Mouse (Mus musculus): Measurements from ENCODE around the gene AU021092. TPM values are rescaled to one million over a fixed set of nuclear protein-coding genes. Genes with fewer than 3 reads are reported as not detected.

The AU021092 gene
- polyA plus RNA-seq (2014; fragmentation: Nextera tagmentation; extraction: Ambion mirVana), result 4.8 and 7.6 TPM in 2 replicates

DNA sequence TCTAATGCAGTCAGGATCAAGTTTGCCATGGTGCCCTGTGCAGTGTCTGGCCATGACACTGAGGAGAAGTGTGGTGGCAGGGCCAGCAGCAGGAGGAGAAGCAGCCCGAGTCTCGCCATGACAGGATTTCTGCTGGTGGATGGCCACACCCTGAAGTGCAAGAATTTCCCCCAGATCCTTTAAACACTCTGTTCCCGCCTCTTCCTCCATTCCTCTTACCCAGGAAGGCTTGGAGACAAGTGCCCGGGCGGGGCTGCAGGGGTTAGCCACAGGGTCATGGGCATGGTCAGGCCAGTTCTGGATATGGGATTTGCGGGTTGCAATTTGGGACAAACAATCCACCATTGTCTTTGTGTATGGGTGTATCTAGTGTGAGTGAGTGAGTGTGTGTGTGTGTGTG, at the start of gene AU021092:
Gene AU021092 (minus strand): TSS at position 160 of the 400 bp plus-strand sequence.
- ATAC-seq (ENCODE audit: low read depth) (no peak; the same call in 1 of the 2 replicates), DNase-seq (ENCODE audit: low spot score) (no peak)
- Histone ChIP-seq H3K4me1 (ENCODE audit: control insufficient read depth, insufficient read depth, low read length) (no peaks in the 10 kb centered on the region), H3K4me2 (ENCODE audit: low read depth, low read length) (no peak within 1 kb of the TSS), H3K27ac (replicated peaks; ENCODE audit: low read depth, low read length) (no peak within 1 kb of the TSS), H3K27me3 (replicated peaks; ENCODE audit: control insufficient read depth, insufficient read depth, low read length) (0 out of 2 replicates have a peak, but pooled peaks cover 3% of the 10 kb centered on the region), H3K9ac (ENCODE audit: low read depth, low read length) (no peak within 1 kb of the TSS), H3K4me3 (ENCODE audit: low read depth, low read length) (no peak within 1 kb of the TSS), H3K9me3 (ENCODE audit: control insufficient read depth, low read length) (no peaks in the 10 kb centered on the region), H3K36me3 (ENCODE audit: control insufficient read depth, insufficient read depth, low read length) (no peaks in the 10 kb centered on the region)
- 69% methylated on average over 6 of the region's 6 CpGs for WGBS

DNA sequence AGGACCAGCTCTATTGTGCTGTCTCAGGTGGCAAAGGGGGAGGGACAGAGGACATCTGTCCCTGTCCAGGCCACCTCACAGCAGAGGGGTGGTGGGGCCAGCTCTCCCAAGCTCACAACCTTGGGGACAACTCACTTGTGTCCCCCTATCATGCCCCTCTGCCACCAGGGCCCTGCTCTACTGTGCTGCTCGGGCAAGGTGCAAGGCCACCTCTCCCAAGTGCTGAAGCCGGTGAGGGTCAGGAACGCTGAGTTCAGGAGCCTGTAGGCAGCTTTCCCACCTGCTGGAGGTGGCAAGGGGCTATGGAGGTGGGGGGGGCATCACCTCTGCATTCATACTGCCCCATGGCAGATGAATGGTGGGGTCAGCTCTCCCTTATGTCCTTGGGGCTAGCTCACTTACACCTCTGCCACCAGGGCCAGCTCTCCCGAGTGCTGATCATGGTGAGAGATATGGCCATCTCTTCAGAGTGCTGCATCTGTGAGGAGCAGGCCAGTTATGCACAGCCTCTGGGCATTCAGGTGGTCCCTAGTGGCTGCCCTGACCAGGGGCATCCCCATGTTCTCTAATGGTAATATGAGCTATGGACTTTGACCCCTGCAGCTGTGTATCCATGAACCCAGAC, 49.4 kb upstream of the AU021092 start:
- no peak for DNase-seq (ENCODE audit: low spot score)
- WGBS, result 92% methylated on average over 4 of the region's 4 CpGs
- H3K9me3 ChIP-seq (ENCODE audit: control insufficient read depth, low read length), result peaks cover 2% of the 10 kb centered on the region; the same call in 1 of the 2 replicates

DNA sequence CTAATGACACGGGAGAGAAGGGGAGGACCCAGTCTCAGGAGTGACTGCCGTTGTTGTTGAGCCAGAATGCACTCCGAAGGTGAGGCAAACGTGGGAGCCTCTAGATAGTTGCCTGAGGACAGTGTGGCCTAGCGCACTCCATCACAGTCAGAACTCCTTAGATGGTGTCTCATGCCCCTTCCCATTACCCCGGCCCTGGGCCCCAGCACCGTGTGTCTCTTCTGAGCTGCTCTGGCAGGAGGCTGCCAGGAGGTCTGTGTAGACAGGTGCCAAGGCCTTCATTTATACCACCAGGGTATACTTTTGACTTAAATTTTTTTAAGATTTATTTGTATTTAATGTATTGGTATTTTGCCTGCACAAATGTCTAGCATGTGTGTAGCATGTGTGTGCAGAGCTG, 41.8 kb upstream of the AU021092 start:
- H3K27ac ChIP-seq (replicated peaks; ENCODE audit: low read depth, low read length), result no peak overlapping the region
- no peak for ATAC-seq (ENCODE audit: low read depth)

More for the DNA sequence above, 49.4 kb upstream of the AU021092 start:
- Histone ChIP-seq H3K4me1 (ENCODE audit: control insufficient read depth, insufficient read depth, low read length) (no peaks in the 10 kb centered on the region), H3K4me2 (ENCODE audit: low read depth, low read length) (no peak overlapping the region), H3K4me3 (ENCODE audit: low read depth, low read length) (no peak overlapping the region), H3K27me3 (replicated peaks; ENCODE audit: control insufficient read depth, insufficient read depth, low read length) (no peaks in the 10 kb centered on the region), H3K27ac (replicated peaks; ENCODE audit: low read depth, low read length) (no peak overlapping the region), H3K36me3 (ENCODE audit: control insufficient read depth, insufficient read depth, low read length) (no peaks in the 10 kb centered on the region), H3K9ac (ENCODE audit: low read depth, low read length) (no peak overlapping the region)
- ATAC-seq (ENCODE audit: low read depth), result peak; percentile 6; the same call in 1 of the 2 replicates

DNA sequence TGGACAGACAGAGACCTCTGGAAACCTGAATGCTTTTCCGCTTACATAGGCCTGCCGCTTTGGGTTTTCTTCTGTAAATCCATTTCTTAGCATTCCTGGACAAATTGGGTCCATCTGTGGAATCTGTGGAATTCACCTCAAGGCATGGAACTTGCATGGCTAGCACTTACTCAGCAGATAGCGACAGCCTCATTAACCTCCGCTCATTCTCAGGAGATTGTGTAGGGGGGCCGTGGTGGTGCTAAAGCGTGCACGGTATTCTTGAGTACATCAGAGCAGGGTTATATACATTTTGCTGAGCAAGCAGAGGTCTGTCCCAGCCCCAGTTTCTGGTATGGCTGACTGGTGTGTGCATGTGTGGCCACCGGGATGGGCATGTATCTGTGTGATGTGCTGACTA, 41.1 kb upstream of the AU021092 start:
- WGBS, result 21% methylated on average over 8 of the region's 8 CpGs
- Histone ChIP-seq H3K36me3 (ENCODE audit: control insufficient read depth, insufficient read depth, low read length) (no peaks in the 10 kb centered on the region), H3K4me2 (ENCODE audit: low read depth, low read length) (no peak overlapping the region), H3K4me3 (ENCODE audit: low read depth, low read length) (no peak overlapping the region), H3K9ac (ENCODE audit: low read depth, low read length) (no peak overlapping the region), H3K27me3 (replicated peaks; ENCODE audit: control insufficient read depth, insufficient read depth, low read length) (no peaks in the 10 kb centered on the region), H3K27ac (replicated peaks; ENCODE audit: low read depth, low read length) (peak overlapping the region; percentile 39; the same call in 1 of the 2 replicates), H3K4me1 (ENCODE audit: control insufficient read depth, insufficient read depth, low read length) (peaks cover 6% of the 10 kb centered on the region; the same call in 1 of the 2 replicates), H3K9me3 (ENCODE audit: control insufficient read depth, low read length) (peaks cover 18% of the 10 kb centered on the region; the same call in 1 of the 2 replicates)
- ATAC-seq (ENCODE audit: low read depth) (peak; percentile 77), DNase-seq (ENCODE audit: low spot score) (peak; percentile 81)

More for the DNA sequence above, 41.8 kb upstream of the AU021092 start:
- H3K9me3 ChIP-seq (ENCODE audit: control insufficient read depth, low read length), result peaks cover 18% of the 10 kb centered on the region; the same call in 1 of the 2 replicates
- no peak overlapping the region for H3K4me2 ChIP-seq (ENCODE audit: low read depth, low read length)
- no peak for DNase-seq (ENCODE audit: low spot score)
- no peaks in the 10 kb centered on the region for H3K36me3 ChIP-seq (ENCODE audit: control insufficient read depth, insufficient read depth, low read length)
- no peak overlapping the region for H3K9ac ChIP-seq (ENCODE audit: low read depth, low read length)
- H3K4me1 ChIP-seq (ENCODE audit: control insufficient read depth, insufficient read depth, low read length), result peaks cover 6% of the 10 kb centered on the region; the same call in 1 of the 2 replicates
- no peak overlapping the region for H3K4me3 ChIP-seq (ENCODE audit: low read depth, low read length)
- 74% methylated on average over 7 of the region's 7 CpGs for WGBS
- H3K27me3 ChIP-seq (replicated peaks; ENCODE audit: control insufficient read depth, insufficient read depth, low read length), result no peaks in the 10 kb centered on the region

DNA sequence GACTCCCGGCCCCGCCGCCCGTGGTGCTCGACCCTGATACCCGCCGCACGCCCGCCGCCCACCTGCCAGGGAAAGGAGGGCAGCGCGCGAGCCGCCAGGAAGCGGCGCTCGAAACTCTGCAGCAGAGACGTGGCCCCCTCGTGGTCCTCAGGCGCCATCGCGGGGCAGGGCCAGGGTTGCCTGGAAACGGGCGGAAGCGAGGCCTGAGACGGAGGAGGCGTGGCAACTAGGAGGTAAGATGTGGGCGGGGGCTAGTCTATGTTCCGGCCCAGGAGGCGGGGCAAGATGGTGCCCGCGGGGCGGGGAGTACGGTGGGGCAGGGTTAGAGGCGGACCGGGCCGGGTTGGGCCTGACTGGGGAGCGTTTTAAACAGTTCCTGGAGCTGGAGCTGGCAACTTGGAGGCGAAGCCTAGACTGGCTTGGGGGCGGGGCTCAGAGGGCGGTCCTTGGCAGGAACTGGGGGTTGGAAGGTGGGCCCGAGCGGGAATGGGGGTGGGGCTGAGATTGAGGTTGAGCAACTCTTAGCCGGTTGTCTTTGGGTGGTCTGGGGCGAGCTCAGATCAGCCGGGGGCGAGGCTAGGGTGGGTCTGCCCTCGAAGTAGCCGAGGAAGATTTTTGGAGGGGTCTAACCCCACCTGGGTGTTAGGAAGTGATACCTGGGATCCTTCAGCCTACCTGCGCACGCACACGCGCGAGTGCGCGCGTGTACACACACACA, 33.8 kb upstream of the AU021092 start, which contains the start of gene Eef2kmt:
Gene Eef2kmt (minus strand): TSS at position 205 of the 718 bp plus-strand sequence.
- H3K9ac ChIP-seq (ENCODE audit: low read depth, low read length), result peak within 1 kb of the TSS; percentile 82
- peak within 1 kb of the TSS; percentile 85 for H3K27ac ChIP-seq (replicated peaks; ENCODE audit: low read depth, low read length)
- peak within 1 kb of the TSS; percentile 79 for H3K4me3 ChIP-seq (ENCODE audit: low read depth, low read length)
- 2% methylated on average over 43 of the region's 57 CpGs for WGBS
- H3K4me1 ChIP-seq (ENCODE audit: control insufficient read depth, insufficient read depth, low read length), result peaks cover 5% of the 10 kb centered on the region; the same call in 1 of the 2 replicates
- DNase-seq (ENCODE audit: low spot score) (peak; percentile 99), ATAC-seq (ENCODE audit: low read depth) (peak; percentile 96)
- H3K9me3 ChIP-seq (ENCODE audit: control insufficient read depth, low read length), result no peaks in the 10 kb centered on the region
- H3K27me3 ChIP-seq (replicated peaks; ENCODE audit: control insufficient read depth, insufficient read depth, low read length), result no peaks in the 10 kb centered on the region
- peak within 1 kb of the TSS; percentile 90 for H3K4me2 ChIP-seq (ENCODE audit: low read depth, low read length)
- peaks cover 10% of the 10 kb centered on the region; the same call in 1 of the 2 replicates for H3K36me3 ChIP-seq (ENCODE audit: control insufficient read depth, insufficient read depth, low read length)

DNA sequence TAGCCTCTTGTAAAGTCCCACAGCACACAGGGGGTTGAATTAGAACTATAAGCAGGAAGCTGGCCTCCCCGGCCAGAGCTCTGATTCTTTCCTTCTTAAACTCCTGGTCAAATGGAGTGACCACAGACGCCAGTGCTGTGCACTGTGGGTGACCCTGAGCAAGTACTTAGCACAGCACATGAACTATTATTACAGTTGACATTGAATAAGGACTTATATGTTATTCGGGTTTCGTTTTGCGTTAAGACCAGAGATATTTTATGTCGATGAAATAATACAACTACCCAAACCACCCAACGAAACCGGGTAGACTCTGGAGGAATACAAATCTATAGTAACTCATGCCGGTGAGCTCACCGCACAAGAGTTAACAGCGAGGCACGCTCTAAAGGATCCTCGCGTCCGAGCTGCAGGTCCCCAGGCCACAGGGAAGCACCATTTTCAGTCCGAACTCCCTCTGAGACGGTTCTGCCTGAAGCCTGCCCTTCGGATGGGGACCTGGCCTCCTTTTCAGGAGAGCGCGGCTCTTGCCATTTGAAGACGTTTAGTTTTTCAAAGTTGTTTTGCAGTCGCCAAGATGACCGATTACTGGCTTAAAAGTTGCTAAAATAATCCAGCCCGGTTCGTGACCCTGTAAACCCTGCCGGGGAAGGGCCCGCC, 33.1 kb upstream of the AU021092 start:
- Histone ChIP-seq H3K27ac (replicated peaks; ENCODE audit: low read depth, low read length) (peak overlapping the region; percentile 85), H3K4me2 (ENCODE audit: low read depth, low read length) (peak overlapping the region; percentile 90), H3K9me3 (ENCODE audit: control insufficient read depth, low read length) (no peaks in the 10 kb centered on the region), H3K4me1 (ENCODE audit: control insufficient read depth, insufficient read depth, low read length) (peaks cover 5% of the 10 kb centered on the region; the same call in 1 of the 2 replicates), H3K27me3 (replicated peaks; ENCODE audit: control insufficient read depth, insufficient read depth, low read length) (no peaks in the 10 kb centered on the region), H3K4me3 (ENCODE audit: low read depth, low read length) (peak overlapping the region; percentile 79), H3K36me3 (ENCODE audit: control insufficient read depth, insufficient read depth, low read length) (peaks cover 14% of the 10 kb centered on the region; the same call in 1 of the 2 replicates), H3K9ac (ENCODE audit: low read depth, low read length) (peak overlapping the region; percentile 82)
- no peak for DNase-seq (ENCODE audit: low spot score)
- no peak for ATAC-seq (ENCODE audit: low read depth)
- 2% methylated on average over 27 of the region's 27 CpGs for WGBS

DNA sequence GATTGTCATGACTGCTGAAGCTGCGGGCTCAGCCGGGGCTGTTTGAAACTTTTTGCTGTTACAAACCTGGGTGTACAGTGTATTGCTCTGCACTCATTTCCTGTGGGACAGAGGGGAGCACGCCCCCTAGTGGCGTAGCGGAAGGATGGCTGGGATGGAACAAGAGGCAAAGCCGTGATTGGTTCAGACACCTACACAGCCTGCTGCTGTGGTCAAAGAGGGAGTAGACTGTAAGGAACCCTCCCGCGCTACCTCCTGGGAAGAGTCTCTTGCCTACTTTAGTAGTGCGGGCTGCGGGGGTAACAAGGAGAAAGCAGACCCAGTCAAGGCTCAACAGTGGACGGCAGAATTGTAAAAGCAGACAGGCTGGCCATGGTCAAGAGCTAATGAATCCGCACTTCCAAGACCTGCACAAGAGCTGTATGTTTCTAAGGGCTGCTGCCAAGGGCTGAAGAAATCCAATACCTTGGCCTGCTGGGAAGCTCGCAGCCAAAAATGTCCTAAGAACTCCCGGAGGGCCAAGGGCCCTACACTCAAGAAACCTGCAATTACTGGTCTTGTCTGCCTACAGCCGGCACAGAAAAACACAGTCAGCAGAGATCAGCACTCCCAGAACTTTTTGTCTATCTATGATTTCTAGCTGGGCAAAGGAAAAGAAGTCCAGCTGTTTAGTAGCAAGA, 32.4 kb upstream of the AU021092 start:
- Histone ChIP-seq H3K36me3 (ENCODE audit: control insufficient read depth, insufficient read depth, low read length) (peaks cover 14% of the 10 kb centered on the region; the same call in 1 of the 2 replicates), H3K27me3 (replicated peaks; ENCODE audit: control insufficient read depth, insufficient read depth, low read length) (no peaks in the 10 kb centered on the region), H3K9me3 (ENCODE audit: control insufficient read depth, low read length) (no peaks in the 10 kb centered on the region), H3K4me2 (ENCODE audit: low read depth, low read length) (peak overlapping the region; percentile 90), H3K4me3 (ENCODE audit: low read depth, low read length) (peak overlapping the region; percentile 79), H3K9ac (ENCODE audit: low read depth, low read length) (peak overlapping the region; percentile 82), H3K4me1 (ENCODE audit: control insufficient read depth, insufficient read depth, low read length) (peaks cover 5% of the 10 kb centered on the region; the same call in 1 of the 2 replicates), H3K27ac (replicated peaks; ENCODE audit: low read depth, low read length) (peak overlapping the region; percentile 85)
- peak; percentile 70 for ATAC-seq (ENCODE audit: low read depth)
- WGBS, result 5% methylated on average over 15 of the region's 15 CpGs
- peak; percentile 93 for DNase-seq (ENCODE audit: low spot score)

DNA sequence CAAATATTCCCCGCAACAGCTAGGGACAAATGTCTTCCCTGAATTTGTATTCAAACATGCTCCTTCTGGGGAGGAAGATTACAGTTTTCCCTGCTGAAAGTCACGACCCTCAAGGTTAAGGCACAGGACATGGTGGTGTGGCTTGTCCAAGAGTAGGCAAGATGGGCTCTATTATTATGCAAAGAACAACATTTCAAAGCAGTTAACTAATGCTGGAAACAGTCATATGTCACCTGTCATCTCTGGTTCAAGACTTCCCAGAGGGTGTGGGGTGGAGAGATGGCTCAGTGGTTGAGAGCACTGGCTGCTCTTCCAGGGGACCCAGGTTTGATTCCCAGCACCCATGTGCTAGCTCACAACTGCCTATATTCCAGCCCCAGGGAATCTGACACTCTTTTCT, 30.2 kb upstream of the AU021092 start:
- ATAC-seq (ENCODE audit: low read depth), result no peak

More for the DNA sequence above, 30.2 kb upstream of the AU021092 start:
- no peak overlapping the region for H3K4me3 ChIP-seq (ENCODE audit: low read depth, low read length)
- no peaks in the 10 kb centered on the region for H3K9me3 ChIP-seq (ENCODE audit: control insufficient read depth, low read length)
- no peak overlapping the region for H3K4me2 ChIP-seq (ENCODE audit: low read depth, low read length)
- WGBS, result 94% methylated on average over 2 of the region's 2 CpGs
- H3K36me3 ChIP-seq (ENCODE audit: control insufficient read depth, insufficient read depth, low read length), result peaks cover 35% of the 10 kb centered on the region; the same call in 1 of the 2 replicates
- DNase-seq (ENCODE audit: low spot score), result no peak
- no peak overlapping the region for H3K27ac ChIP-seq (replicated peaks; ENCODE audit: low read depth, low read length)
- H3K4me1 ChIP-seq (ENCODE audit: control insufficient read depth, insufficient read depth, low read length), result peaks cover 5% of the 10 kb centered on the region; the same call in 1 of the 2 replicates
- H3K9ac ChIP-seq (ENCODE audit: low read depth, low read length), result no peak overlapping the region
- no peaks in the 10 kb centered on the region for H3K27me3 ChIP-seq (replicated peaks; ENCODE audit: control insufficient read depth, insufficient read depth, low read length)
